Mouse (Mus musculus): Measurements from ENCODE around the gene Gm17949.

Gene Gm17949

GRCm38 (mm10) chr17:57011236-57012141, at the start of gene Gm17949, which contains the start of gene Gtf2f1:
Gm17949 (plus strand) TSS chr17:57011469.
Gtf2f1 (minus strand) TSS chr17:57011288.
- peak; percentile 93 to 96 for DNase-seq (ENCODE audit: low spot score in 2 of 2)

GRCm38 (mm10) chr17:56961880-56962279, 49.4 kb upstream of the Gm17949 start:
- no peak for DNase-seq (ENCODE audit: low spot score in 2 of 2)

DNA sequence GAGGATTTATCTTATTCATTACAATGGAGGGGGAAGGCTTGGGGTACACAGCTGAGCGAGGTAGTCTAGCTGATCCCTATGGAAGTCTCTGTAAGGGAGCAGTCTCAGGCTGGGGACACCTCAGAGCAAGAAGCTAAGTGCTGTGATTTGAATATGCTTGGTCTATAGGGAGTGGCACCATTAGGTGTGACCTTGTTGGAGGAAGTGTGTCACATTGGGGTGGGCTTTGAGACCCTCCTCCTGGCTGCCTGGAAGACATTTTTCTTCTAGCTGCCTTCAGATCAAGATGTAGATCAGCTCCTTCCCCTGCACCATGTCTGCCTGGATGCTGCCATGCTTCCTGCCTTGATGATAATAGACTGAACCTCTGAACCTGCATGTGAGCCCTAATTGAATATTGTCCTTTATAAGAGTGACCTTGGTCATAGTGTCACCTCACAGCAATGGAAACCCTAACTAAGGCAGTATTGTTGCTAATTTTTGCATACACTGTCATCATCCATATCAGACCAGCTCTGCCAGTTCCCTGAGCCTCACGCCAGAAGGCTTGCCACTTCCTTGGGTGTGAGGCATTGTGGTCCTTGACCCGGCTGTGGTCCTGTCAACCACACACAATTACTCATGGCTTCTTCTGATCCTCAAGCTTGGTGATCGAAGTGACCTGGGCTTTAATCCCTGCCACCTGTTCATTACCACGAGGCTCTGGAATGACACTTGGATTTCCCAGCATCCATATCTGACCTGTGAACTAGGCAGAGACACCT, 48.4 kb upstream of the Gm17949 start:
- no peak for DNase-seq (ENCODE audit: low spot score in 2 of 2)

DNA sequence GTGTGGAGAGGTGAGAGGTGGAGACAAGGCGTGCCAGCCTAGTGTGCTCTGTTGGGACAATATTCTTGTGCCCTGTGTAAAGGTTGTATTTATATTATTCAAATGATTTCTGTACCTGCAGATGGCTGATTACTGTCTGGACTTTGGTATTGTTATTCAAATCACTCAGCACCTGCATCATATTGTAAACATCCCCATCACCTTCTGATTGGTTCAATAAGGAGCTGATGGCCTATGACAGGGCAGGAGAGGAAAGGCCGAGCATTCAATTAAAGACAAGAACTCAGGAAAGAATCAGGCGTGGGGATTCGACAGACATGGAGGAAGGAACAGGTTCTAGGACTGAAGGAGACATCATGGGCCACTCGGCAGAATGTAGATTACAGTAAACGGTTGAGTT, 47.6 kb upstream of the Gm17949 start:
- DNase-seq (ENCODE audit: low spot score in 2 of 2): no peak

DNA sequence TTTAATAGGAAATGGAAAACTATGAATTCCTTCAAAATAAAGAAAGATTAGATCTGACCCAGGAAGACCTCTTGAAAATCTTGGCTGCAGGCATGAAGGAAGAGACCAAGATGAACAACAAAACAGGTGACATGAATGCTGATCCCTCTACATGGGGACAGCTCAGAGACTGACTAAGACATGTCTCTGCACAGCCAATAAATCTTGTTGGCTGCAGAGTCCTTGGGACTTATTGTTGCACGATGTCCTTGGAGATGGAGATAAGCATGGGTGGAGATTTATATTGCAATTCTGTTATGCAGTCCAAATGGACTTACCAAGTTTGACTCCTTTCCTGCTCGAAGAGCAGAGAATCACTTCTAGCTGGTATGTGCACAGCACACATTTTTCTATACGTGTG, 41.9 kb upstream of the Gm17949 start:
- no peak for DNase-seq (ENCODE audit: low spot score in 2 of 2)

DNA sequence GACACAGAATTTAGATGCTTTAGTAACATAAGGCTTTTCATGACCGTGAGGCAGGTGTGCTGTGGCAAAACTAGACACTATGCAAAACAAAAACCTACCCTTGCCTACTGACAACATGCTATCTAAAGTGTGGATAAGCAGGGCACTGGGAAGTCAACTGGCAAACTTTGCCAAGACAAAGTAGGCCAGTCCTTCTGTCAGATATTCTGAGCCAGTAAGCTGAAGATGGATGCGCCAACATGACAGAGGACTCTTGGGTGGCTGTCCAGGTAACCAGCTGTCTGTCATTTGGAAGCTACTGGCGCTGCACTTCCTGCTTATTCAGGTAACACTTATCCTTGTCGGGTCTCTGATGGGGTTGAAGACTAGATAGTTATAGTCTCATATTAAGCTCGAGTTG, 41.2 kb upstream of the Gm17949 start:
- no peak for DNase-seq (ENCODE audit: low spot score in 2 of 2)

- no peak for DNase-seq (ENCODE audit: low spot score in 2 of 2)
These were observed 37.1 kb upstream of the Gm17949 start for GRCm38 (mm10) chr17:56973956-56974707.

DNA sequence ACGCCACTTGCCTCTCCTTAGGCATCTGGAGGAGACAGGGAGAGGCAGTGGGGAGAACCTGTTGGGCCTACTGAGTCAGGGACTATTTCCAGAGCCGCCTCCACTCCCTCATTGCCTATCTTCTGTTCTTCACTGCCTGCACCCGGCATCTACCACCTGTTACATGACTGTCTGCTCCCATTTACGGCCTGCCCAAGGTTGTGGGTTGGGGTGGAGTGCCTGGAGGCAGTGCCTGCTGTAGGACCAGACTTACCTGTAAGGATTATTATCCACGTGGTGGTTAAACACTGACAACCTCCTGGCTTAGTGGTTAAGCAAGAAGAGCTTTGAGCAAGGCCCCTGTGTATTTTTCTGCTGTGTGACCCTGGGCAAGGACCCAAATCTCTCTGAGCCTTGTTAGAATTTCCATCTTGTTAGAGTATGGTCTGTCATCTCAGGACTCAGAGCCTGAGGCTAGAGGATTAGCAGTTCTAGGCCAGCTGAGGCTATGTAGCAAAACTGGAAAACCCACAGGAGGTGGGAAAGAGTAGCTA, 36.5 kb upstream of the Gm17949 start:
- no peak for DNase-seq (ENCODE audit: low spot score in 2 of 2)

- DNase-seq (ENCODE audit: low spot score in 2 of 2): no peak
These were observed 35.9 kb upstream of the Gm17949 start for GRCm38 (mm10) chr17:56975391-56975790.

DNA sequence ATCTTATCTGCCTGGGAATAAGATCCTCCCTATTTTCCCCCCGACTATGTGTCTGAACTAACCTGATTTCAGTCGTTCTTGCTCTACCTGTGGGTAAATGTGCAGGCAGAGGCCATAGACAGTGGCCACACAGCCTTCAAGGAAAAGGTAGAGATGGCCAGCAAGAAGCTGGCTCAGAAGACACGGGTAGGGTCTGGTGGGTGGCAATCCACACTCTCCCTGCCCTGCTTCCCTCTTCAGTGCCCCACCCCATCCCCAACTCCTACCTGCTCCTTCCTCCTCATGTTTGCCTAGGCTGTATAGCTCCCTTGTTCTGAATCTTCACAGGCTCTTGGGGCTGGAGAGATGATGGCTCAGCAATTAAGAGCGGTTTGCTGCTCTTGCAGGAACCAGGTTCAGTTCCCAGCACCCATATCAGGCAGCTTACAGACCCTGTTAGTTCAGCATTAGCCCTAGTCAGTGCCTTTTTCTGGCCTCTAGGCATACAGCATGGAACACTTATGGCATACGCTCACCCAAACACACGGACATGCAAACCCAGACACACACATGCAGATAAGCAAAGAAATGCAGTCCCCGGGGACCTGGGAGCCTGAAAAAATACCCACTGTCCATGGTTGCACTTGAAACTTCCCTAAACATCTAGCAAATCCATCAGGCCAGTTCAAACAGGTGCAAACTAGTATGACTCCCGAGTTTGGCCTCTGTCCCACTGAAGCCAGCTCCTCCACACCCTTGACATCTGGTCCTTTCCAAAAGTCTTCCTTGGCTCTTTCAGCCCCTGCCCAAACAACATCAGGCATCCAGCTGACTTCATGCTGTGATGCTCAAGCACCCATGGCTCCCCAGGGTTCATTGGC, 34.5 kb upstream of the Gm17949 start:
- DNase-seq (ENCODE audit: low spot score in 2 of 2): no peak

DNA sequence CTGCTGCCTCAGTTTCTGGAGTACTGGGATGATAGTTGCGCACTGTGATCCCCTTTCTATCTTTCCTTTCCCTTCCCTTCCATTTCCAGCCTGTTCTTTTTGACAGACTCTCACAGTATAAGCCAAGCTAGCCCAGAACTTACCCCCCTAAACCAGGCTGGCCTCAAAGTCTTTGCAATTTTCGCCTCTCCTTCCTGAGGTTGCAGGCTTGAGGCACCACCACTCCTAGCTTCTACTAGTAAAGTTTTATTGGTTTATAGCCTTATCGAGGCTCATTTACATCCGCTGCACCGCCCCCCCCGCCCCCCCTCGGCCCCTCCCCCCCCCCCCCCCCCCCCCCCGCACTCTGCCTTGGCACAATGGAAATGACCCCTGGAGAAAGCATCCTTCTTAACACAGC, 31.7 kb upstream of the Gm17949 start:
- no peak for DNase-seq (ENCODE audit: low spot score in 2 of 2)

- DNase-seq (ENCODE audit: low spot score in 2 of 2): no peak
These were observed 30.2 kb upstream of the Gm17949 start for GRCm38 (mm10) chr17:56981049-56981448.

- DNase-seq (ENCODE audit: low spot score in 2 of 2): no peak
These were observed 29.3 kb upstream of the Gm17949 start, which contains the start of gene Acer1 for GRCm38 (mm10) chr17:56982013-56982412. Acer1 (minus strand) TSS chr17:56982126.

DNA sequence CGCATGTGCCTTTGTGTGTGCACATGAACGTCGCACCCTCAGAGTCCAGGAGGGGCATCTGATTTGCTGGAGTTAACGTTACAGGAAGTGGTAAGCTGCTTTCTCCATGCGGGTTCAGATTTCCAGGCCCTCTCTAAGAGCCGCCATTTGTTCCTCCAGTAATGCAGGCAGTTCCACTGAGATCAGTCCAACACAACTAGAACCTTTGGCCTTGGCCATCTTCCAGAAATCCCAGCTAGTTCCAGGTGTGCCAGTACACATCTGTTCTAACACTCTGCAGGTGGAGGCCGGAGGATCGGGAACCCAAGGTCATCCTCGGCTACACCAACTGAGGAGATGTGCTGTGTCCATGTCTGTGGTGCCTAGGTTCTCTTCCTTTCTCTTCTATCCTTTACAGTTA, 26.4 kb upstream of the Gm17949 start:
- no peak for DNase-seq (ENCODE audit: low spot score in 2 of 2)

DNA sequence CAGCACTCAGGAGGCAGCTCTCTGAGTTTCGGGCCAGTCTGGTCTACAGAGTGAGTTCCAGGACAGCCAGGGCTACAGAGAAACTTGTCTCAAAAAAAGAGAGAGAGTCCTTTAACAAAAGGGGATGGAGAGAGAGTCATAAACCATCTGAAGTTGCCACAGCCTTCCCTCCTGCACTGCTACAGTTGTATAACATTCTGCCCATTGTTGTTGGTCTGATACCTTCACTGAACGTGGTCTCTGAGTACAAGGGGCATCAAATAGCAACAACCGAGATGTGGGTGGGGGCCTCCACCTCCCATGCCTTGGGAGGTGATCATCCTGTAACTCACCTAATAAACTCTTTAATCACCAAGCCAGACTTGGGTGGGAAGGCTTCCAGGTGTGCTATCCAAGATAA, 25.6 kb upstream of the Gm17949 start:
- no peak for DNase-seq (ENCODE audit: low spot score in 2 of 2)

DNA sequence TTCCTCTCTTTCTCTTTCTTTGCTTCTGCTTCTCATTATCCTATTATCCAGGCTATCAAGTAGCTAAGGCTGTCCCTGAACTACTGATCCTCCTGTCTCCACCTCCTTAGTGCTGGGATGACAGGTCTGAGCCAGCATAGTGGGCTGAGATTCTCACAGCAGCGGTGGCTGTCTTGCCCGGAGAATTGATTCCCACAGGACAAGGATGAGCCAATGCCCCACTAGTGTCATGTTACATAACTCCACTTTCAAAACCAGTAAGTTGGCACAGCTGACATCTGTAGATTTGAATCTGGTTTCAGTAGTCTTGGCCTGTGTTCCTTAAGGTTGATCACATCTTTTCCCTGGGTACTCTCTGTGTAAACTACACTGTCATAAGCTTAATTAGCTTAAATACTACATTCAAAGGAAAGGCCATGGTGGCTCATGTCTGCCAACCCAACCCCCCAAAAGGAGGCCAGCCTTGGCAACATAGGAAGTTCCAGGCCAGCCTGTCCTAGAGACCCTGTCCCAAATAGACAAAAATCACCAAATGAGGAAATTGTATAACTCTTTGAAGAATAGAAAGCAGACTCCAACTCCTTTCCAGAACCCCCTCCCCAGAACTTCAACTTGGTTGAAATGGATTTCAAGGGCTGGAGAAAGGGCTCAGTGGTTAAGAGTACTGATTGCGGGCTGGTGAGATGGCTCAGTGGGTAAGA, 25.0 kb upstream of the Gm17949 start:
- DNase-seq (ENCODE audit: low spot score in 2 of 2): no peak

DNA sequence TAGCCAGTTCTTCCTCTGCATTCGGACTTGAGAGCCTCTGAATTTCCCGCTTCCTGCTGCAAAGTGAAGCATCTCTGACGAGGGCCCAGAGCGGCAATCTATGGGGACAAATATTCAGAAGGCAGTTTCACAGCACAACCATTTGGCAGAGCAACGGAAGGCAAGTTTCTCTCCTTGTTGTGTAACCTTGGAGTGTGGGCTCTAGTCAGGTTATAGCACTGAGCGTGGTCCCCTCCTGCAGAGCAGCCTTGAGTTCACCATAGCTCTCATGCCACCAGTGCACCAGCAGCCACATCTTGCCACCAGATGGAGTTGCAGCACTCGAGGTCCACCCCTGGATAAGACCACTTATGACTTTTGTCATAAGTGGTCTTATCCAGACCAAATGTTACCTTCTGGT, 22.8 kb upstream of the Gm17949 start:
- no peak for DNase-seq (ENCODE audit: low spot score in 2 of 2)

DNA sequence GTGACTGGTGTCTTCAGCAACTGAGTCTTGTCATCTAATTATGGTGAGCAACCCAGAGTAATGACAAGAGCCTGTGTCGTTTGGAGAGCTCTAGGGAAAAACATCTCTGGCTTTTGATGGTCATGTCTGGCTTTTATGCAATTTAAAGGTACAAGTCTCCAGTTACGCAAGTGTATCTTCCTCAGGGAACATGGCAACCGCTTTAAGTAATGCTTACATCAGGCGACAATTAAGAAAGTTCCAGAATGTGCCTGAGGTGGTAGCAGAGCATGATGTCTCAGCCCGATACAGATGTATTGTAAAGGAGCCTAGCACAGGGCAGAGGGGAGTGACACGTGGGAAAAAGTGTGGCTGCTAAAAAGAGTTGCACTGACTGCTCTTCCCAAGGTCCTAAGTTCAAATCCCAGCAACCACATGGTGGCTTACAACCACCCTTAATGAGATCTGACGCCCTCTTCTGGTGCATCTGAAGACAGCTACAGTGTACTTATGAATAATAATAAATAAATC, 22.3 kb upstream of the Gm17949 start:
- DNase-seq (ENCODE audit: low spot score in 2 of 2): no peak

- DNase-seq (ENCODE audit: low spot score in 2 of 2): no peak
These were observed 21.7 kb upstream of the Gm17949 start for GRCm38 (mm10) chr17:56989467-56990114.

Data from spleen, postnatal 4 days (tissue).